Mouse (Mus musculus) lung, postnatal 0 days (tissue): ENCODE results near the gene Fstl3.

Experiments
- CTCF ChIP-seq: IDR thresholded peaks from 2 replicates; pipeline ENCODE4 v1.5.1; 2016; ENCODE audit warnings: antibody characterized with exemption, mild to moderate bottlenecking
- EP300 ChIP-seq: IDR thresholded peaks from 2 replicates; pipeline ENCODE4 v1.6.1; 2016; ENCODE audit warnings: antibody characterized with exemption, mild to moderate bottlenecking, control low read depth

DNA sequence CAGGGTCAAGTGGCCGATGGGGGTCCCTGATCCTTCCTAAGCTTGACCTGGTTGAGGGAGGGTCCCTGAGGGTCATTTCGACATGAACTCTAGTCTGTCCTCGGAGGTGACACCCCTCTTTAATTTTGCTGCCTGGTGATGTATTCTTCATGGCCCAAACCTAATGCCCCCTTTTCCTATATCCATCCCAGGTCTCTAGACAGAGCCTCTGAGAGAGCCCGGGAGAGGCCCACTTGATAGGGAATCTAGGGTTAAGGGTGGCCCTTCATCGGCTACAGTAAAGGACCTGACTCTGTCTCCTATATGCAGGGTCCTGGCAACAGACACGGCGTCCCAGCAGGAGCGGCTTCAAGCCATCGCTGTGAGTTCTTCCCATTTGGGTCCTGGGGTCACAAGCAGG, 29.3 kb downstream of the Fstl3 start:
- TF ChIP-seq CTCF (no peak), EP300 (no peak)
